Mouse (Mus musculus) retina, postnatal 1 day (tissue): ENCODE measurements at regions not wholly inside any gene's neighbourhood (a gene's known extent, or its start where the extent isn't known, plus 50 kb on each side); places are given as distances from the start of the nearest gene placed in this dataset.

Source experiments
- DNase-seq: peaks from one replicate; pipeline ENCODE4 v3.0.0-alpha.2; 2012

DNA sequence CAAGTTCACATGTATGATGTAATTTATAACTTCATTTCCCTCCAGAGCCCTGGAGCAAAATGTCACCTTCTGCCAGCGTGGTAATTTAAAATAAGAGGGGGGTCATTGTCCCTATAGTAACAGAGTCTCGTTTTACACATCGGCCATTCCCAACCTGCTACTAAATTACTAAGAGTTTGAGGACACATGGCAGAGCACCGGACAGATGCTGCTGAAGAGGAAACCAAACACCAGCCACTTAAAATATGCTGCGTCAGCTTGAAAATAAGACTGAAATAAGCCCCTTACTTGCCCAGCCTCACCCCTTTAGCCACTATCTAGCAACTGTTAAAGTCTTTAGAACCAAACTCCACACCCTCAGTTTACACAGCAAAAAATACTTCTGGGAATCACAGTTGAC, 518.1 kb upstream of the Atp11b start:
- DNase-seq = no peak

GRCm38 (mm10) chr3:35237342-35237741, 516.6 kb upstream of the Atp11b start:
- DNase-seq = no peak

DNA sequence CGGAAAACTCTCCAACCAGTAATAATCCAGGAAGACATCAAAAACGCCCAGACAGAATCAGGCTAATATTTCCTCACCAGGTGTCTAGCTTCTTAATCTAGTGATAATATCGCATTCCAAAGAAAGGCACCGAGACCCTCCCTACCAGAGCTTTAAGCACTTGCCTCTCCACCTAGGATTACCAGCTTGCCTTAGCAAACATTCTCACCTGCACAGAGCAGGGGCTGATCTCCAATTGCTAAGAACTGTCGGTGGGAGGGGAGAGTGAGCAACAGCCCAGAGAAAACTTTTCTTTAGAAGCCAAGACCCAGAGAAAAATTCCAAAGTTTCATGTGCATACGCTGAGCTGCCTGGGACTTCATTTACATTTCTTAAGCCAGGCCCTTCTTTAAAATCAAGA, 511.6 kb upstream of the Atp11b start:
- no peak for DNase-seq

GRCm38 (mm10) chr3:35242871-35243529, 510.9 kb upstream of the Atp11b start:
- no peak for DNase-seq

DNA sequence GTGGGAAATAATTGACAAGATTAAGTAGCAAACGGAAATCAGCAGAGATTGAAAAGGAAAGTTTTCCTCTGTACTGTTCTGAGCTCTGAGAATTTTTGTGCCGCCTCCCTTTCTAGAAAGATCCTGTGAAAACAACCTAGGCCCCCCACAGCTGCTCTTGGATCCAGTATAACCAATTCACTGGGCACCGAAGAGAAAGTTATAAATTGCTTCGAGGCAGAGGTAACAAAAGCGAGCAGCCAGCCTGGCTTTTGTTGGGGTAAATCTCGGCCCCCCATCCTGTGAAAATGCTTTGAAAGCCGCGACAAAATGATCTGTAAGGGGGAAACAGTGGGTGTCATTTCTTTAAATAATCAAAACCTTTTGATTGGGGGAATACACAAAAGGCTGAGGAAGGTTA, 508.9 kb upstream of the Atp11b start:
- DNase-seq = no peak

GRCm38 (mm10) chr3:35245946-35246665, 507.8 kb upstream of the Atp11b start:
- DNase-seq = no peak

GRCm38 (mm10) chr3:35249160-35249559, 504.7 kb upstream of the Atp11b start:
- no peak for DNase-seq

DNA sequence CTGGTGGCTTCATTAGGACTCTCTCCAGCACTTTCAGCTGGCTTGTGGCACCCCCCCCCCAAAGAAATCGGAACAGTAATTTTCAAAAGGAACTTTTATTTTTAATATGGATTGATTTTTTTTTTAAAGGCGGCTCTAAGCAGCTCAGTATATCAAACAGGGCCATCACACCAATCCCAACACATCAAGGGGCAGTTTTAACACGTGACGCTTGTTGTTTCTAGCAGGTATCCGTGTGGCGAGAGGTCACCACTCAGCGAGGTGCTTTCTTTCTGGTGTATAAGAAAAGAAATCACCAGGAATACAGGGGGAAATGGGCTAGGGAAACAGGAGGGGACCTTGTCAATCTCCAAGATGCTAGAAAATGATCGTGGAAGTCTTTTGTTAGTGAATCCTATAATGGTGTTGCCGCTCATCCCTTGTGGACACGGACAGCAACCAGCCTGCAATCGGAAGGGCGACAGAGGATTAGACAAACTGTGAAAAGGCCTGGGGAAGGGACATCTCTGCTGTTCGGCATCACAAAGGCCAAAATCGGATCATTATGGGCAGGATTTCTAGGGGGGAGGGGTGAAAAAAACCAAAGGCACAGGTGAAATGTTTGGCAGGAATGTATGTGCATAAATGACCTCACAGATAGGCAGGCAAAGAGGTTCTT, 503.7 kb upstream of the Atp11b start:
- no peak for DNase-seq

- DNase-seq = no peak
These were observed 500.0 kb upstream of the Atp11b start for GRCm38 (mm10) chr3:35253861-35254260.

DNA sequence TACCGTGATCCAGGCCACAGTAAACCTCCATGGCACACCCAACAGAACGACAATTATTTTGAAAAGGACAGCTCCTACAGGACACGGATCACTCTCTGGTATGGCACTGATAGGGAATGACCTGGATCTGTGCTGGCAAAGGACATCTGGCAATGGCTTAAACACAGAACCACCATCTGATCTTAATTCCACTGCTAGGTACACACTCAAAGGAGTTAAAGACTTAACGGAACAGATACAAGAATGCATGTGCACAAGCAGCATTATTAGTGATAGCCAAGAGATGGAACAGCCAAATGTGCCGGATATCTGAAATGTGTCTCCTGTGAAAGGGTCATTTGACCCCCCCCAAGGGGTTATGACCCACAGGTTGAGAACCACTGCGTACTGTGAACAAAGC, 493.0 kb upstream of the Atp11b start:
- no peak for DNase-seq

GRCm38 (mm10) chr3:35268949-35269348, 485.0 kb upstream of the Atp11b start:
- DNase-seq = no peak

DNA sequence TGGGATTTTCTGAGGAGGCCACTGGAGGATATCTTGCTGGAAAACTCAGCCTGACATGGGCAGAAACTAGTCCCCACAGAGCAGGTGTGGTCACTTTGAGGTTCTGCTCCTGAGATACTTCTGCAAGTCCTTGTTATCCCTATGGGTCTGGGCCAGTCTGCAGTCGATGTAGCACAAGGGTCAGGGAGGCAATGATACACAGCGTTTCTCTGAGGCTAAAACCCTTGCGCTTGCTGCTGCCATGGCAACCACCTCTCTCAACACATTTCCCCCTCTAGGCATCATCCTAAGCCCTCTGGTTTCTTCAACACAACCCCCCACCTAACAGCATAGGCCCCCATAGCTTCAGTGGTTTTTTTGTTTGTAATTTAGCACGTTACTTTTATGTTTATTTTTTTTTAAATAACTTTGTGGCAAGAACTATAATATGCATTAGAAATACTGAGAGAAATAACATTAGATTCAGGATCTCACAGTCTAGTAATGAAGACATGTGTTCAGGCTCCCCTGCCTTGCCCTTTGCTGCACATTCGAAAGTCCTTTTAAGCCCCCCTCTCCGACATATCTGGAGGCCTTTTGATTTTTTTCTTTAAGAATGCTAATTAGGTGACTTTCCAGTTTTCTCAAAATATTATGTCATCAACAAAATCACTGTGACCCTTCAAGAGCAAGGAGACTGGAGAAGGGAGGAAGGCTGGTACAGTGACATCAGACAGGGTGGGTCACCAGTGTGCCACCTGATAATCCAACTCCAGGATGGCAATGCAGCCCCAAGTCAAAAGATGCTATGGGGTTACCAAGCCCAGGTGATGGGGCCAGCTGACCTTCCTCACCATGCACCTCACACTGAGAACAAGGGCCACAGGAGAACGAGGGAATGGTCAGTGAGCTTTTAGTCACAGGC, 483.7 kb upstream of the Atp11b start:
- DNase-seq = peak; percentile 64

GRCm38 (mm10) chr3:35273546-35273945, 480.4 kb upstream of the Atp11b start:
- DNase-seq = no peak

GRCm38 (mm10) chr3:35280981-35281380, 472.9 kb upstream of the Atp11b start:
- no peak for DNase-seq

DNA sequence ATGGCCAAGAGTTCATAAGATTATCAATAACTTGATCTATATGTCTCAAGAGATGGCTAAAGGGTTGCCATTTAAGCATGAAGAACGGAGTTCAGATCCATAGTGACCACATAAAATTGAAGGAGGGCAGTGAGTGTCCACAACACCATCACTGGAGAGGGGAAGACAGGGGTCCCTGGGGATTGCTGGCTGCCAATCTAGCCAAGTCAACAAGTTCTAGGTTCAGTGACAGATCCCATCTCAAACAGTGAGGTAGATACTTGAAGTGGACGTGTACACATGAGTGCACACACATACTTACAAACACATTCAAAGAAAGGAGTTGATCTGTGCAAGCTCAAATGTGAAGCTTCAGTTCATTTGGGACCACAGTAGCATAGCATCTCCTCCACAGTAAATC, 471.8 kb upstream of the Atp11b start:
- DNase-seq = no peak

DNA sequence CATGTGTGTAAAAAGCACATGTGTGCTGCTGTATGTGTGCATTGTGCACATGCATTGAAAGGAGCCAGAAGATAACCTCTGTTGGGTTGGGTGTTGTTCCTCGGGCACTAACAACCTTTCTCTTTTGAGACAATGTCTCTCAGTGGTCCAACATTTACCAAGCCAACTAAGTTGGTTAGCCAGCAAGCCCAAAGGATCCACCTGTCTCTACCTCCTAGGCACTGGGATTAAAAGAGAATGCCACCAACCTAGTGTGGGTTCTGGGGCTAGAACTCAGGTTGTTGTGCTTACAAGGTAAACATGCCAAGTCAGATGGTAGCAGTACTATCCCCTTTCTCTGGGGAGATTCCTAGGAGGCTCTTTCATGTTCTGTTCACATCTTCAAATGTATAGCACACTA, 459.1 kb upstream of the Atp11b start:
- DNase-seq = no peak

DNA sequence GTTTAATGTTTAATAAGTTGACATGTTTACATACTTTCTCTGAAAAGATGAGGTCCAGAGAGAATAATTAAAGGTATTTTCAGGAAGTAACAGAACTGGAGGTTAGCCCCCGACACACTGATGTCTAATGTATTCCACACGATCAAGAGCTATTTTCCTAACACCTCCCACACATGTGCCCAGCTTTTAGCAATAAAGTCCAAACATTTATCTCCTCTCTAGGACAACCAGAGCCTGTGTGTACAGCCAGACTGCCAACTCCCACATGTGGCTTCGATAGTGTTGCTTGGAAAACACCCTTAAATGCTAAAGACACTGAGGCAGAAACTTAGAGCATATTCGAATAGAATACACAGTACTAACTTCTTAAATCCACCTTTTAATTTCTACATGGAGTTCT, 458.2 kb upstream of the Atp11b start:
- no peak for DNase-seq

GRCm38 (mm10) chr3:35299036-35299435, 454.9 kb upstream of the Atp11b start:
- peak; percentile 81 for DNase-seq

DNA sequence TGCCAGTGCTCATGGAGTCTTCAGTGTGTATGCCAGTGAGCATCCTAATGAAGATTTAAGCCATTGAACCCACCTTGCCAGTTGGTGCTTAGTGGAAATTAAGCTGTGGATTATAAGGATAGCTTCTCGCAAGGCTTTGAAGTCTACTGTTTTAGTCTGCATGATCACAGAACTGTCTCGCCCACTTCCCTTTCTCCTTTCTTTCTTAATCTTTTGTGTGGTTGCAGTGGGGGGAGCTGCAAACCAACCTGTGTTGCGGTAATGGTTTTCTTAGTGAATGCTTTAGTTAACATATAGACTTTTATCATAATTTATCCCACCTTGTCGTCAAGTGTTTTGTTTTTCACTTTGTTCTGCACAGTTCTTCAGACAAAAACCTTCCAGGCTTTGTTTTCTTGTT, 447.9 kb upstream of the Atp11b start:
- no peak for DNase-seq

GRCm38 (mm10) chr3:35314177-35314576, 439.7 kb upstream of the Atp11b start:
- DNase-seq = no peak

- no peak for DNase-seq
These were observed 438.7 kb upstream of the Atp11b start for GRCm38 (mm10) chr3:35315162-35315561.

DNA sequence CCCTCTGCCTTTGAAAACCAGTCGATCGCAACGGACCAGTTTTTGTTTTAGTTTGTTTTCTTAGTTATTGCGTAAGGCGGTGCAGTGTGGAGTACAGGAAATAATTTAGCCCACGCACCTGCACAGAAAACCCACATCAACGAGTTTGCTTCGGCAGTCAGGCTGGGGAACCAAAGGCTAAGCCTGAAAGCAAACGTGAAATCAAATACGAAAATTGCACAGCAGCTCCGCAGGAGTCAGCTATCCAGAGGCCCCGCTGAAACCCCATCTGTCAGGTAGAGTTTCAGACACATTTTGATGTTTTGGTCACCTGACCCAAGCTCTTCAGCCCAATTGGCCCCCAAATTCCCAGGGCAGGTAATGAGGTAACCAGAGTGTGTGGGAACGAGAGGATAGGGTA, 435.6 kb upstream of the Atp11b start:
- DNase-seq = no peak

GRCm38 (mm10) chr3:35320844-35321393, 433.0 kb upstream of the Atp11b start:
- DNase-seq = peak; percentile 64
